Mouse (Mus musculus) brown adipose tissue, adult 24 weeks (tissue): ENCODE data around the gene Irf3. TPM values are rescaled to one million over a fixed set of nuclear protein-coding genes. Genes with fewer than 3 reads are reported as not detected.

Experiments
- H3K27ac ChIP-seq: fragments of 200-500 bp; replicated peaks from 2 replicates; pipeline ENCODE4 v1.5.1; 2012; ENCODE audit warnings: low read depth, mild to moderate bottlenecking, low read length
- H3K4me1 ChIP-seq: fragments of 200-500 bp; 2 replicates; pipeline ENCODE4 v1.6.1; 2012; ENCODE audit warnings: low read length, mixed read lengths; ENCODE audit not compliant: control insufficient read depth, insufficient read depth, insufficient read length
- H3K4me3 ChIP-seq: fragments of 200-500 bp; 2 replicates; pipeline ENCODE4 v1.5.1; 2012; ENCODE audit warnings: low read depth, mild to moderate bottlenecking, low read length, moderate library complexity; ENCODE audit not compliant: insufficient read depth
- polyA plus RNA-seq: library from polyadenylated mRNA; stranded (reverse); fragments of >200 nt; gene quantifications from 2 replicates; pipeline ENCODE4 v1.2.4, GENCODE M21; 2012; ENCODE audit not compliant: missing spikeins, insufficient read depth, insufficient read length

Gene Irf3
- 40.8 and 41.4 TPM in 2 replicates for polyA plus RNA-seq

DNA sequence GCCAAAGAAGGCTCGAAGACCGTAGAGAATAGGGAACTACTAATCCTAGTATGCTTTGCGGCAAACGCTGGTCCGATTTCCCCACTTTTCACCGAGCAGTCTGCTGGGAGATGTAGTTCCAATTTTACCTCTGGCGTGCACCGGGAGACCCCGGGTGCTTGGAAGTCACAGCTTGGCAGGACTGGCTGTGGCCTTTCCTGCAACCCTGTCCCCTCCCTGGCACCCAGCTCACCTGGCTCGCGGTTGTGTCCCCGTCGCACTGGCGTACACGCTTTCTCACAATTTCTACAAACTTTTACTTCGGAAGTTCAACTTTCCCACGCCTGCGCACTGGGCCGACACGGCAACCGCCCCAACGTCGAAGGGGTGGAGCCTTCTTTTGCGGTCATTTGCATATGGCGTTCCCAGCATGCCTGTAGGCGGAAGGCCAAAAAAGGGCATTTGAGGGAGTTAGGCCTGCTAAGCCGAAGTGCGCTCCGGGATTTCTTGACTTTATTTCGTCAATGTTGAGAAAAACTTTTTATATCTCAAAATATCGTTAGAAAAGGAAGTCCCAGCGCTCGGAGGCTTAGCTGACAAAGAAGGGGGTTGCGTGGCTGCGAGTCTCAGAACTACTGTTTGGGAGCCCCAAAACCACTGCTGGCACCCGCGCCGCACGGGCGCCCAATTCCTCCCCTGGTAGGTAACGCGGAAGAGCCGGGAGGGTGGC, at the start of gene Irf3:
Gene Irf3, plus strand, starts transcription at position 418 of the 709 bp plus-strand sequence.
- Histone ChIP-seq H3K27ac (peak within 1 kb of the TSS; percentile 93), H3K4me1 (peaks cover 10% of the 10 kb centered on the region), H3K4me3 (peak within 1 kb of the TSS; percentile 92)

DNA sequence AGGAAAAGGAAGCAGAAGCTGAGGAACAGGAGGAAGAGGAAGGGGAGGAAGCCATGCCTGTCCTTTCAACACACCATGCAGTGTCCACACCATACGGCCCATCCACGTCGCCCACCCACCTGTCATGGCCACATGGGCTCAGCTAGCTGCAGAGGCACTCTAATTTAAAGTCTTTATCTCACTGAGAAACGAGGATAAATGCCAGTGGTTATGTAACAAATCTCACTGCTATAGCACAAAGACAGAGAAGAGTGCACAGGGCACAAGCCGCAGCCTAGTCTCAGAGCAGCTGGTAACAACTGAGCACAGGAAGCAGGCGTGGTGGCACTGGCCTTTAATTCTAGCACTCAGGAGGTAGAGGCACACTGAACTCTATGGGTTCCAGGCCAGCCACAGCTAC, 47.5 kb upstream of the Irf3 start:
- no peak overlapping the region for H3K27ac ChIP-seq
- no peak overlapping the region for H3K4me3 ChIP-seq
- H3K4me1 ChIP-seq = no peaks in the 10 kb centered on the region

DNA sequence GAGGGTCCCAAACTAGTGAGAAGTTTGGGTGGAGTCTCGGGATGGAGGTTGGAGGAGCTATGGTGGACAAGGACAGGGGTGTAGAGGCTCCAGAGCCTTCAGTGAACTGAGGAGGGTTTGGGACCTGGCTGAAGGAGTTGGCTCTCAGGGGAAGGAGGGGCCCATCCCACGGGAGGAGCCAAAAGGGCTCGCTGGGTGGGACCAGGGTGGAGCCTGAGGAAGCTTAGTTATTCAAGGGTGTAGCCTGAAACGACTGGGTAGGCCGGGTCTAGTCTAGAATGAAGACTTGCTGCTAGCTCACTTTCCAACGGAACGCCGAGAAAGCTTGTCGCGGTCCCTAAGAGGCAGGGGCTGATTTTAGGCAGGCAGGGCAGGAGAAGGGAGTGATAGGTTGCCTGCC, 45.5 kb upstream of the Irf3 start:
- Histone ChIP-seq H3K27ac (0 out of 2 replicates have a peak overlapping the region, but pooled peaks have one; percentile 12), H3K4me3 (peak overlapping the region; percentile 86), H3K4me1 (no peaks in the 10 kb centered on the region)

DNA sequence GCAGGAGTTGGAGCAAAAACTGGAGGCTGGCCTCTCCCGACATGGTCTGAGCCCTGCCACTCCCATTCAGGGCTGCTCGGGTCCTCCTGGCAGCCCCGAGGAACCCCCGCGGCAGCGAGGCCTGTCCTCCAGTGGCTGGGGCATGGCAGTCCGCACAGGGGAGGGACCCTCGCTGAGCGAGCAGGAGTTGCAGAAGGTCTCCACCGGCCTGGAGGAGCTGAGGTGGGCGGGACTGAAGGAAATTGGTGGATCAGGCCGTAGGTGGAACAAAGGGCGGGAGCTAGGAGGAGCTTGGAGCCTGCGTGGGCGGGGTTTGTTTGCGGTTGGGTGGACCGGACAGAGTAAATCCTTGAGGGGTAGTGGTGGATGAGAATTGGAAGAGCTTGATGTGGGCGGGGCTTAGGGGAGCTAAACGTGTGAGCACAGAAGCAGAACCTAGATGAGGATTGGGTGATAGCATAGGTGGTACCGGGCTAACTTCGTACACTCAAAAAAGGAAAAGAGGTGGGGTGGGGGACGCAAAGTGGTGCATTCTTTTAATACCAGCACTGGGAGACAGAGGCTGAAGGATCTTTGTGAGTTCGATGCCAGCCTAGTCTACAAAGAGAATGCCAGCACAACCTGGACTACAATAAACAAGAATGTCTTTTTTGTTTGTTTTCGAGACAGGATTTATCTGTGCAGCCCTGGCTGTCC, 44.7 kb upstream of the Irf3 start:
- Histone ChIP-seq H3K27ac (0 out of 2 replicates have a peak overlapping the region, but pooled peaks have one; percentile 5), H3K4me1 (no peaks in the 10 kb centered on the region), H3K4me3 (peak overlapping the region; percentile 86)

DNA sequence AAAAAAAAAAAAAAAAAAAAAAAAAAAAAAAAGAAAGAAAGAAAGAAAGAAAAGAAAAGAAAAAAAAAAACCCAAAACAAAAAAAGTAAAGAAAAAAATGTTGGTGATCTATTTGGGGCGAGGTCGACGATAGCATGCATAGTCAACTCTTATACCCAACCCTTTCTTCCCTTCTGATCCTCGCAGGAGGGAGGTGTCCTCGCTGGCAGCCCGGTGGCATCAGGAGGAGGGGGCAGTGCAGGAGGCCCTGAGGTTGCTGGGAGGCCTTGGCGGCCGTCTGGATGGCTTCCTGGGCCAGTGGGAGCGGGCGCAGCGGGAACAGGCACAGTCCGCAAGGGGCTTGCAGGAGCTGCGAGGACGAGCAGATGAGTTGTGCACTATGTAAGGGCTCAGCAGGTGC, 43.9 kb upstream of the Irf3 start:
- Histone ChIP-seq H3K4me1 (no peaks in the 10 kb centered on the region), H3K4me3 (no peak overlapping the region), H3K27ac (no peak overlapping the region)

DNA sequence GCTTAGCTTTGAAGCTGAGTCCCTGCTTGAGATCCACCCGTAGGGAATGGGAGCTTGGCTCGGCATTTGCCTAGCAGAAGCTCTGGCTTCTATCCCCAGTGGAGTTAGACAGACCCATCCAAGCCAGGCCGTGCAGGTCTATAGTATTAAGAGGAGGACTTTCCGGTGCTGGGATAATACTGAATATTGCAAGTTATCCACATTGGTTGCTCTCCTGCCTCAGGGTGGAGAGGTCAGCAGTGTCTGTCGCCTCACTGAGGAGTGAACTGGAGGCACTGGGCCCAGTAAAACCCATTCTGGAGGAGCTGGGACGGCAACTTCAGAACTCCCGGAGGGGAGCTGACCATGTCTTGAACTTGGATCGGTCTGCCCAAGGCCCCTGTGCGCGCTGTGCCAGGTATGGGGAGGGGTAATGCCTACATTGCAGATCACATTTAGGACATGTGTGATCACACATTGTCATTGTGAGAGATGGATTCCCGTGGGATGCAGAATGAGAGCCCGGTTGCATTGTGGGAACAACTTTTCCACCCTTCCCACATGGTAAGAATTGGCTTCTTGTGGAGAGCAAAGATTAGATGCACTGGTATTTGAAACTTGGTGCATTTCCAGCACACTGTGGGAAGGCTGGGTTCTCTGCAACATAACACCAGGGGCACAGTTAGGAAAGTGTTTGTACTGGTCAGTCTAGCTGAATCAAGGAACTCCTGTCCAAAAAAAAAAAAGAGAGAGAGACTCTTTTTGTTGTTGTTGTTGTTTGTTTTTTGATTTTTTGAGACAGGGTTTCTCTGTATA, 43.2 kb upstream of the Irf3 start:
- Histone ChIP-seq H3K27ac (no peak overlapping the region), H3K4me3 (no peak overlapping the region), H3K4me1 (no peaks in the 10 kb centered on the region)

DNA sequence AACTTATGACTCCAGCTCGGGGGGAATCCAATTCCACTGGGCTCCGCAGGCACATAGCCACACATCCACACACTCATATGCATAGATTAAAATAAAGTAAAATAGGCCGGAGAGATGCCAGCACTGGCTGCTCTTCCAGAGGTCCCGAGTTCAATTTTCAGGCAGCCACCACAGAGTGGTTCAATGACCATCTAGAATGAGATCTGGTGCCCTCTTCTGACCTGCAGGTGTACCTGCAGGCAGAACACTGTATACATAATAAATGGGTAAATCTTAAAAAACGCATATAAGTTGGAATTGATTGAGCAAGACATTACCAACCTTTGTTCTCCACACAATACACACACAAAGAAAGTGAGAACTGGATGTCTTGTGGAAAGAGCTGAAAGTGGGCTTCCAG, 41.8 kb upstream of the Irf3 start:
- Histone ChIP-seq H3K4me3 (no peak overlapping the region), H3K27ac (no peak overlapping the region), H3K4me1 (no peaks in the 10 kb centered on the region)

DNA sequence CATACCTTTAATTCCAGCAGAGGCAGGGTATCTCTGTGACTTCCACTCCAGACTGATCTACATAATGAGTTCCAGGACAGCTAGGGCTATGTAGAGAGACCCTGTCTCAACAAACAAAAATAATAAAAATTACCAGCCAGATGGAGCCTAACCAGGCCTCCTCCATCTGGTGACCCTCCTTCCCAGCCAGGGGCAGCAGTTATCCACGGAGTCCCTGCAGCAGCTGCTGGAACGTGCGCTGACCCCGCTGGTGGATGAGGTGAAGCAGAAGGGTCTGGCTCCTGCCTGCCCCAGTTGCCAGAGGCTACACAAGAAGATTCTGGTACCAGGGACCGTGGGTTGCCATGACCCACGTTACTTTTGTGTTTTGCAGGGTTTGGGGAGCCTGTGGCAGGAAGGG, 41.2 kb upstream of the Irf3 start:
- Histone ChIP-seq H3K4me1 (no peaks in the 10 kb centered on the region), H3K27ac (no peak overlapping the region), H3K4me3 (no peak overlapping the region)

DNA sequence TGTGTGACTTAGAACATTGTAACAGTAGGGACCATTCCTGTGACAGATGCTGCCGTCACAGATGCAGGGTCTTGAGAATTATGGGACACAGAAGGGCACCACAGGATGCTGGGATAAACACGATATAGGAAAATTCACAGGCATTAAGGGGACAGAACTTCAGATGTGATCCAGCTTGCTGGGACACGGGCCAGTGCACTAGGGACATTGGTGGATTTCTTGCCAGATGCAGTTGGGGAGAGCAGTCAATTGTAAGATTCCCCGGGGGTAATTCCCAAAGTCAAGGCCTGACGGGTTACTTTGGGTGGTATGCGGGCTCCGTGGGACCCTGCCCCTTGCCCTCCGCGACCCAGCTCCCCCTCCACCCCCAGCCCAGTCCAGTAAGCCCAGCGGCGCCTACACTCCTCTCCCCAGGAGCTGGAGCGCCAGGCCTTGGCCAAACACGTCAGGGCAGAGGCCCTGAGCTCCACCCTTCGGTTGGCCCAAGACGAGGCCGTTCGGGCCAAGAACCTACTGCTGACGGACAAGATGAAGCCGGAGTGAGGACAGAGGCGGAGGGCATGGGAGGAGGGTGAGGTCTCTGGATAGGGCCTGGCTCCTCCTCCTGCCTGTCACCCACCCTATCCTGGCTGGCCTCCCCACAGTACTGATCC, 40.1 kb upstream of the Irf3 start:
- Histone ChIP-seq H3K27ac (no peak overlapping the region), H3K4me1 (no peaks in the 10 kb centered on the region), H3K4me3 (no peak overlapping the region)

DNA sequence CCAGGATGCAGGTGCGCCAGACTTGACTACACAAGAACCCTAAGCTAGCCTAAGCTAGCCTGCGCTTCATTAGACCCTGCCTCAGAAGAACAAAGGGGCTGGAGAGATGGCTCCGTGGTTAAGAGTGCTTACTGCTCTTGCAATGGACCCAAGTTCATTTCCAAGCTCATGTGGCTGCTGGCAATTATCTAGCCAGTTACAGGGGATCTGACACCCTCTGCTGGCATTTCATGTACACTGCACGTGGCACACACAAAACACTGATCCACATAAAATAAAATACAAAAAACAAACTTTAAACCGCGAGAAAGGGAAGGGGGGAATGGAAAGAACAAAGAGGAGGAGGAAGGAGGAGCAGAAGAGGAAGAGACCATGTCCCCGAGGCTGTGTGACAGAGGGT, 39.2 kb upstream of the Irf3 start:
- H3K27ac ChIP-seq = no peak overlapping the region
- H3K4me1 ChIP-seq = no peaks in the 10 kb centered on the region
- H3K4me3 ChIP-seq = no peak overlapping the region

DNA sequence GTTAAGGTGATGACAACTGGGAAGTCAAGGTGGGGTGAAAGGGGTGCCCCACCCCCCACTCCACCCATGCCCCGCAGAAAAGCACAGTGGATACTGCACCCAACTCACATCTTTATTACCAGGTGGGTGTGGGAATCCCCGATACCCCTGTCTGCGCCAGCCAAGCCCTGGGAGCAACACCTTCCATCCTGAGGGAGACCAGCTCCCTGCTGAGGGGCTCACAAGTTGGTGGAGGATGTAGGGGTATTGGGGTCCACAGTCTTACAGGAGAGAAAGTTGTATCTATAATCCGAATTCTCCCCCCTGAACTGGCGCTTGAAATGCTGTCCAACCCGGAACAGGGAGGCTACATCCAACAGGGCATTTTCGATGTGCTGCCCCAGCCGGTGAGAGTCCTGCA, 38.2 kb upstream of the Irf3 start:
- H3K27ac ChIP-seq = no peak overlapping the region
- no peaks in the 10 kb centered on the region for H3K4me1 ChIP-seq
- no peak overlapping the region for H3K4me3 ChIP-seq

DNA sequence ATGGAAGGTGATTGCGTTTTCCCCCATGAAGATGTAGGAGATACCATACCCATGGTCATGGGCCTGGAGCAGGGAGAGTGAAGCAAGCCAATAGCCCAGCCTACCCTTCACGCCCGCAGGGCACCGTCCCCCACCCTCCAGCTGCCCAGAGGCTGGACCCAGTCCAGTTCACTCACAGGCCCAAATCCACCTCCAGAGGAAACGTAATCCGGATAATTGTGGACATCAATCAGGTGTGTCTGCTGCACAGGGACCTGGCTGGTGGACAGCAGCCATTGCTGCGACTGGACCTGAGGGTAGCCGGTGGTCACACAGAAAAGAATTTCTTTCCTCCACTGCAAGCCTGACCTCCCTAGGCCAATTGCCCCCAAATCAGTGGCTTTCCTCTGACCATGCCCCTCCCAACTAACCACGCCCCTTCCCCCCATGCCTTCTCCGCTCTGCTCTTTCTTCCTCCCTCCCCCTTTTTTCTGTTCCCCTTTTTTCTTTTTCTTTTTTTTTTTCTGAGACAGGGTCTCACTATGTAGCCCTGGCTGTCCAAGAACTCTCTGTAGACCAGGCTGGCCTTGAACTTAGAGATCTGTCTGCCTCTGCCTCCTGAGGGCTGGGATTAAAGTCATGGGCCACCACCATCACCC, 37.5 kb upstream of the Irf3 start:
- Histone ChIP-seq H3K4me3 (no peak overlapping the region), H3K4me1 (no peaks in the 10 kb centered on the region), H3K27ac (no peak overlapping the region)

DNA sequence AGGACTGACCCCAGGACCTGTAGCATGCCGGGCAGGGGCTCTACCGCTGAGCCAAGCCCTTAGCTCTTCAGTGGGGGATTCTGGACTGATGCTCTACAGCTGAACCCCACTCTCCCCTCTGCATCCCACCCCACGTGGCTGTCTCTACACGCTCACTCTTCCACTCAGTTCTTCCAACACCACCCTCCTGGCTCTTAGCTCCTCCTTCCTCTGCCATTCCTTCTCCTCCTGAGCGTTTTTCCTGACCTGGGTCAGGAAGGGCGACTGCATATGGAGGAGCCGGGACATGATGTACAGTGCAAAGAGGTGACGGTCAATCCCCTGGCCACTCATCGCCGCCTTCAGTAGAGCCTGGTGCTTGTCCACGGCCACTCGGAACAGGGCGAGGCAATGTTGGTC, 36.9 kb upstream of the Irf3 start:
- no peak overlapping the region for H3K27ac ChIP-seq
- no peaks in the 10 kb centered on the region for H3K4me1 ChIP-seq
- H3K4me3 ChIP-seq = no peak overlapping the region

DNA sequence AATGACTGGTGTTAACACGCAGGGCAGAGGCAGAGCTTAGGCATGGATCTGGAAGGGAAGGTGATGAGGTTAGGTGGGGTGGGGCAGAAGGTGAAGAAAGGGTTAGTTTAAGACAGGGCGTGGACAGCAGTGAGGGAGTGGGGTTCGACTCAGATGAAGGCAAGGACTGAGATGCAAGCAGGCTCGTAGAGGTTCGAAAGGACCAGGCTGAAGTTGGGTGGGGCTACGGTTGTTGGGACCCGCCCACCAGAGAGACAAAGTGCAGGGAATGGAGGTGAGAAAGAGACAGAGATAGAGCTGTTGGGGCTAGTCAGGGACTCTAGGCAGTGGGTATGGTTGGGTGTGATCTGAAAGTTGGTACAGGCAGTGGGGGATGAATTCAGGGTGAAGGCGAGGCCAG, 35.1 kb upstream of the Irf3 start:
- H3K4me1 ChIP-seq = no peaks in the 10 kb centered on the region

DNA sequence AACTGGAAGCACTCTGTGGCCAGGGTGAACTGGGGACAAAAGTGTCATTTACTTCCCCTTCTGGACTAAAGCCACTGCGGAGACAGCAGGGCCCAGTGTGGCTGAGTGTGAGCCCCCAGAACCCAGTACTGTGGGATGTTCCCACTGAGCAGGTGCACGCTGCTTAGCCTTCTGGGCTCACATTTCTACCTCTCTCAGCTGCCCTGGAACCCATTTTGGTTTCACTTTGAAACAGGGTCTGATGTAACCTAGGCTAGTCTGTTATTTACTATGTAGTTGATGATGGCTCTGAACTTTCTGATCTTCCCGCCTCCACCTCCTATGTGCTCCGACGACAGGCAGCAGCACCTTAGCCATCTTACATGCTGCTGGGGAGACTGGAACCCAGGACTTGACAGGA, 34.6 kb upstream of the Irf3 start:
- Histone ChIP-seq H3K4me3 (no peak overlapping the region), H3K4me1 (no peaks in the 10 kb centered on the region), H3K27ac (no peak overlapping the region)

More for the DNA sequence above, 35.1 kb upstream of the Irf3 start:
- Histone ChIP-seq H3K4me3 (no peak overlapping the region), H3K27ac (no peak overlapping the region)
